Mouse (Mus musculus): ENCODE measurements around the gene OR5BS1P. TPM values are rescaled to one million over a fixed set of nuclear protein-coding genes. Genes with fewer than 3 reads are reported as not detected.

The OR5BS1P gene
- not detected in 2 replicates for polyA plus RNA-seq (2015; fragmentation: Nextera tagmentation; extraction: Ambion mirVana)

GRCm38 (mm10) chr15:98469596-98469995, at the start of gene OR5BS1P:
TSS of gene OR5BS1P (plus strand) at chr15:98469896.

DNA sequence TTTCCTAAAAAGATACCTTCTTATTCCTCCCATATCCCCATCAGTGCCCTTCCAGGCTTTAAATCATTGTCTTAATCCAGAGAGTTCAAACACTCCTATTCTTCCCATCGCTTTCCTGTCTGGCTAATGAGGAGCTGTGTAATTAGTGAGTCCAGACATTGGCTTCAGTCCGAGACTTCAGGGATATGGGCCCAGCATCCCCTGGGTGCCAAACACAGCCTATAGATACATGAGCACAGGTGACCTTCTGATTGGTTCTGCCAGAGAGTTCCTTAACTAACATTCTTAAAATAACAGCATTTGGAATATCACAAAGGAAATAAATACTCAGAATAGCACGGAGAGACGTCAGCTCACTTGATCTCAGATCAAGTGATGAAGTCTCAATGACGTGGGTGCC, 38.8 kb upstream of the OR5BS1P start, which contains the start of gene Olfr282:
Olfr282 (plus strand) TSS at position 301 of the 400 bp plus-strand sequence.

DNA sequence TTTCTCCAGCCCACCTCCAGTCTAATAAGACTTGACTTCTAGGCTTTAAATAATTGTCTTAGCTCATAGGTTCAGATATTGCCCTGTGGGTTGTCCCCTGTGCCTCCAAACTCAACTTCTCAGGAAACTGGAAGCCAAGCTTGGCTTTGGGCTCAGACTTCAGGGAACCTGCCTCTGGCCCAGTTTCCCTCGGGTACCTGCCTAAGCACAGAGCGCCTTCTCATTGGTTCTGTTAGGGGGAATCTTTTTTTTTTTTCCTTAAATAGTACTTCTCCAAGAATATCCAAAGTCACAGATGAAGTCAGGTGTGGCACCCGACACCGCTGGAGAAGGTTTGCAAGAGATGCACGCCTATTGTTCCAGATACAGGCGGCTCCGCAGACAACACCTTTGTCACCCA, 17.4 kb upstream of the OR5BS1P start, which contains the start of gene Olfr281:
Olfr281 (plus strand) TSS at position 301 of the 400 bp plus-strand sequence.

DNA sequence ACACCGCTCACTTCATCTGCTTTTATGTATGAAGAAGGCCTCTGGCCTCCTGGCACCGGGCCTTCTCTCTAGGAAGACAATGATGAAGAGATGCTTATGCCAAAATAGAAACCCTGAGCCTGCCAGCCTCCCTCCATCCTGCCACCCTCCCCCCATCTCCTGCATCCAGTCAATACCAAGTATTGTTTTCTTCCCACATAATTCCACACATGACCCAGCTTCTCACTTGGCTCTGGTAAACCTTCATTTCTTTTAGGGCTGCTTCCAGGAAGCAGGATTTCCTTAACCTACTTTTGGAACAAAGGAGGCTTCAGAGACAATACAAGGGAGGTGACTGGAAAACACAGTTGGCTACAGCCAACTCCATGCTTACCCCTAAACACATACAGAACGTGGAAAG, 13.0 kb downstream of the OR5BS1P start, which contains the start of gene Lalba:
Lalba (minus strand) TSS at position 21 of the 400 bp plus-strand sequence.

DNA sequence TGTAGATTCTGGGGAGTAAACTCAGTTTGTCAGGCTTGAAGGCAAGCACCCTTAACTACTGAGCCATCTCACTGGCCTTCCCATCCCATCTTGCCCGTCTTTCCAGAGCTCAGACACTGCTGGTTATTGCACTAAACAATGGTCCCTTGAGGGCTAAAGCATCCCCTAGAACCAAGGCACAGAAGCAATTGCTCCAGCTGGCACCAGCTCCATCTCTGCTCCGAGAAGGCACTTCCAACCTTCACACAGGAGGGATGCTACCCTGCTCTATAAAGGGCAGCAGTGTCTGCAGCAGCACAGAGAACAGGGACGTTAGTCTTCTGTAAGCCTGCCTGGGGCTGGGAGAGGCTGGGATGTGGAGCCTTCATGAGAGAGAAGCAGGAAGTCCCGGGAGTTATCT, 22.4 kb downstream of the OR5BS1P start, which contains the start of gene Olfr279:
Olfr279 (plus strand) TSS at position 301 of the 400 bp plus-strand sequence.

Small RNAs within 50 kb of the gene (microRNA-seq; reads per million reads assigned to microRNA genes)
- not detected for gene Mir1291

Other genes with a start within 250 kb of the OR5BS1P start
- gene Gm44579, start 248.9 kb upstream of the OR5BS1P start, polyA plus RNA-seq (2015; fragmentation: Nextera tagmentation; extraction: Ambion mirVana), result 0.45 TPM in 1 of 2 replicates, not detected in the other
- gene Olfr287, start 248.8 kb upstream of the OR5BS1P start, polyA plus RNA-seq (2015; fragmentation: Nextera tagmentation; extraction: Ambion mirVana), result 6.5 TPM in 2 replicates
- gene Olfr286, start 235.4 kb upstream of the OR5BS1P start, polyA plus RNA-seq (2015; fragmentation: Nextera tagmentation; extraction: Ambion mirVana), result not detected in 2 replicates
- gene H1fnt, start 212.6 kb upstream of the OR5BS1P start, polyA plus RNA-seq (2015; fragmentation: Nextera tagmentation; extraction: Ambion mirVana), result not detected in 2 replicates
- 8.0 and 9.8 TPM in 2 replicates for gene Zfp641, start 173.7 kb upstream of the OR5BS1P start, polyA plus RNA-seq (2015; fragmentation: Nextera tagmentation; extraction: Ambion mirVana)
- gene Olfr285, start 152.5 kb upstream of the OR5BS1P start, polyA plus RNA-seq (2015; fragmentation: Nextera tagmentation; extraction: Ambion mirVana), result not detected in 2 replicates
- not detected in 2 replicates for gene Olfr284, start 128.9 kb upstream of the OR5BS1P start, polyA plus RNA-seq (2015; fragmentation: Nextera tagmentation; extraction: Ambion mirVana)
- not detected in 2 replicates for gene Olfr283, start 89.0 kb upstream of the OR5BS1P start, polyA plus RNA-seq (2015; fragmentation: Nextera tagmentation; extraction: Ambion mirVana)
- not detected in 2 replicates for gene Olfr282, start 38.7 kb upstream of the OR5BS1P start, polyA plus RNA-seq (2015; fragmentation: Nextera tagmentation; extraction: Ambion mirVana)
- gene Olfr281, start 17.3 kb upstream of the OR5BS1P start, polyA plus RNA-seq (2015; fragmentation: Nextera tagmentation; extraction: Ambion mirVana), result 0.14 TPM in 1 of 2 replicates, not detected in the other
- gene Lalba, start 12.8 kb downstream of the OR5BS1P start, polyA plus RNA-seq (2015; fragmentation: Nextera tagmentation; extraction: Ambion mirVana), result not detected in 2 replicates
- not detected in 2 replicates for gene Olfr279, start 22.5 kb downstream of the OR5BS1P start, polyA plus RNA-seq (2015; fragmentation: Nextera tagmentation; extraction: Ambion mirVana)
- gene Kansl2, start 64.4 kb downstream of the OR5BS1P start, polyA plus RNA-seq (2015; fragmentation: Nextera tagmentation; extraction: Ambion mirVana), result 80.5 and 87.7 TPM in 2 replicates
- gene Ccnt1, start 101.0 kb downstream of the OR5BS1P start, polyA plus RNA-seq (2015; fragmentation: Nextera tagmentation; extraction: Ambion mirVana), result 40.5 and 42.5 TPM in 2 replicates
- not detected in 2 replicates for gene 4930415O20Rik, start 101.1 kb downstream of the OR5BS1P start, polyA plus RNA-seq (2015; fragmentation: Nextera tagmentation; extraction: Ambion mirVana)
- 8.7 and 9.7 TPM in 2 replicates for gene Adcy6, start 140.2 kb downstream of the OR5BS1P start, polyA plus RNA-seq (2015; fragmentation: Nextera tagmentation; extraction: Ambion mirVana)
- gene Cacnb3, start 160.9 kb downstream of the OR5BS1P start, polyA plus RNA-seq (2015; fragmentation: Nextera tagmentation; extraction: Ambion mirVana), result 76.7 and 90.3 TPM in 2 replicates
- gene Ddx23, start 193.0 kb downstream of the OR5BS1P start, polyA plus RNA-seq (2015; fragmentation: Nextera tagmentation; extraction: Ambion mirVana), result 20.5 and 21.6 TPM in 2 replicates
- gene Rnd1, start 207.6 kb downstream of the OR5BS1P start, polyA plus RNA-seq (2015; fragmentation: Nextera tagmentation; extraction: Ambion mirVana), result 18.3 and 19.6 TPM in 2 replicates
- gene Ccdc65, start 238.3 kb downstream of the OR5BS1P start, polyA plus RNA-seq (2015; fragmentation: Nextera tagmentation; extraction: Ambion mirVana), result 8.8 and 9.1 TPM in 2 replicates

Data from neural tube, postnatal 0 days (tissue).